9 mouse cellular contexts compared by ENCODE assay signal in genomic region chr9:44567338-44568082, GRCm38 (mm10). TPM values are rescaled to one million over a fixed set of nuclear protein-coding genes. Genes with fewer than 3 reads are reported as not detected.
DNase-seq lines count a peak whose midpoint lies in the region; ATAC-seq lines count a peak whose summit lies in the region.
"Had no signal": no experiment of that assay in that cellular context is flagged by ENCODE, and none has a peak within 500 bp of the region (broad histone marks: within the 10 kb centered on the region; RNA-seq: fewer than 3 reads in every experiment).

No protein-coding gene starts in this region.

- H3K4me1 ChIP-seq in liver, embryonic 15.5 days (replicated peaks): peaks cover 56% of the 10 kb centered on the region
- no peaks in the 10 kb centered on the region for H3K4me1 ChIP-seq in hindbrain, embryonic 14.5 days (replicated peaks; ENCODE audit: control insufficient read depth, insufficient read depth, low read length)
- H3K4me1 ChIP-seq in midbrain, embryonic 11.5 days (ENCODE audit: control insufficient read depth, insufficient read depth, low read length): peaks cover 5% of the 10 kb centered on the region; the same call in 1 of the 2 replicates
- H3K4me1 ChIP-seq: embryonic facial prominence, embryonic 12.5 days; limb, embryonic 13.5 days had no signal

- no peak overlapping the region for H3K9ac ChIP-seq in liver, embryonic 15.5 days
- H3K9ac ChIP-seq in hindbrain, embryonic 14.5 days: no peak overlapping the region
- H3K9ac ChIP-seq in midbrain, embryonic 11.5 days (ENCODE audit: low read length): no peak overlapping the region
- H3K9ac ChIP-seq: embryonic facial prominence, embryonic 12.5 days; limb, embryonic 13.5 days had no signal

- peak; percentile 30 for DNase-seq in thymus, postnatal 4 days
- no peak for DNase-seq in thymus, postnatal 14 days
- DNase-seq in cerebellum, adult 9-10 months: peak; percentile 68
- DNase-seq in hindbrain, embryonic 14.5 days (ENCODE audit: low spot score): no peak
- no peak for DNase-seq in retina, embryonic 14.5 days (ENCODE audit: low spot score)
- DNase-seq in midbrain, embryonic 11.5 days (ENCODE audit: low spot score, missing footprints): no peak

- peak overlapping the region; percentile 61 for H3K27ac ChIP-seq in liver, embryonic 15.5 days (replicated peaks)
- no peak overlapping the region for H3K27ac ChIP-seq in hindbrain, embryonic 14.5 days
- H3K27ac ChIP-seq in midbrain, embryonic 11.5 days (ENCODE audit: low read depth, low read length): no peak overlapping the region
- H3K27ac ChIP-seq: embryonic facial prominence, embryonic 12.5 days; limb, embryonic 13.5 days had no signal

- ATAC-seq in liver, embryonic 15.5 days (ENCODE audit: insufficient read depth): no peak
- ATAC-seq in hindbrain, embryonic 14.5 days (ENCODE audit: low FRiP score): no peak
- ATAC-seq in midbrain, embryonic 11.5 days (ENCODE audit: low FRiP score): no peak

- H3K4me3 ChIP-seq in liver, embryonic 15.5 days (replicated peaks): no peak overlapping the region
- no peak overlapping the region for H3K4me3 ChIP-seq in hindbrain, embryonic 14.5 days (replicated peaks; ENCODE audit: low read length)
- no peak overlapping the region for H3K4me3 ChIP-seq in midbrain, embryonic 11.5 days (ENCODE audit: low read depth, low read length)
- H3K4me3 ChIP-seq: embryonic facial prominence, embryonic 12.5 days; limb, embryonic 13.5 days had no signal

- no peaks in the 10 kb centered on the region for H3K36me3 ChIP-seq in liver, embryonic 15.5 days (replicated peaks)
- no peaks in the 10 kb centered on the region for H3K36me3 ChIP-seq in hindbrain, embryonic 14.5 days (replicated peaks; ENCODE audit: control insufficient read depth, insufficient read depth)
- H3K36me3 ChIP-seq in midbrain, embryonic 11.5 days (ENCODE audit: control insufficient read depth, insufficient read depth, low read length): no peaks in the 10 kb centered on the region
- H3K36me3 ChIP-seq: embryonic facial prominence, embryonic 12.5 days; limb, embryonic 13.5 days had no signal

- no peaks in the 10 kb centered on the region for H3K27me3 ChIP-seq in liver, embryonic 15.5 days
- H3K27me3 ChIP-seq in hindbrain, embryonic 14.5 days (ENCODE audit: control insufficient read depth, insufficient read depth, low read length): no peaks in the 10 kb centered on the region
- no peaks in the 10 kb centered on the region for H3K27me3 ChIP-seq in midbrain, embryonic 11.5 days (ENCODE audit: control insufficient read depth, insufficient read depth, low read length)
- H3K27me3 ChIP-seq: embryonic facial prominence, embryonic 12.5 days; limb, embryonic 13.5 days had no signal

- peak overlapping the region; percentile 20; the same call in 1 of the 2 replicates for H3K4me2 ChIP-seq in liver, embryonic 15.5 days
- no peak overlapping the region for H3K4me2 ChIP-seq in hindbrain, embryonic 14.5 days (replicated peaks)
- H3K4me2 ChIP-seq in midbrain, embryonic 11.5 days: no peak overlapping the region
- H3K4me2 ChIP-seq: embryonic facial prominence, embryonic 12.5 days; limb, embryonic 13.5 days had no signal

- H3K9me3 ChIP-seq in liver, embryonic 15.5 days (replicated peaks): no peaks in the 10 kb centered on the region
- no peaks in the 10 kb centered on the region for H3K9me3 ChIP-seq in hindbrain, embryonic 14.5 days (ENCODE audit: control insufficient read depth, low read length)
- H3K9me3 ChIP-seq in midbrain, embryonic 11.5 days (ENCODE audit: control insufficient read depth, low read length): no peaks in the 10 kb centered on the region
- H3K9me3 ChIP-seq: embryonic facial prominence, embryonic 12.5 days; limb, embryonic 13.5 days had no signal

- WGBS in liver, embryonic 15.5 days (ENCODE audit: insufficient replicate concordance): 53% methylated on average over 9 of the region's 9 CpGs
- 73% methylated on average over 9 of the region's 9 CpGs for WGBS in hindbrain, embryonic 14.5 days
- 83% methylated on average over 9 of the region's 9 CpGs for WGBS in midbrain, embryonic 11.5 days

RNA-seq across cellular contexts. Expression of gene Cxcr5, which starts 5.8 kb away (rescaled TPM):
- 0.13 TPM in 1 of 2 replicates, not detected in the other for polyA plus RNA-seq in liver, embryonic 15.5 days (2015; fragmentation: Nextera tagmentation; extraction: Ambion mirVana)
- not detected in 2 replicates for polyA plus RNA-seq in hindbrain, embryonic 14.5 days (2014; fragmentation: Nextera tagmentation; extraction: Ambion mirVana)
- polyA plus RNA-seq in midbrain, embryonic 11.5 days (2014; fragmentation: Nextera tagmentation; extraction: Ambion mirVana): 0.10 TPM in 1 of 2 replicates, not detected in the other

RNA-seq across cellular contexts. Expression of gene Ddx6, which starts 37.2 kb away (rescaled TPM):
- 6.1 and 6.6 TPM in 2 replicates for polyA plus RNA-seq in liver, embryonic 15.5 days (2015; fragmentation: Nextera tagmentation; extraction: Ambion mirVana)
- polyA plus RNA-seq in hindbrain, embryonic 14.5 days (2014; fragmentation: Nextera tagmentation; extraction: Ambion mirVana): 17.7 and 21.2 TPM in 2 replicates
- polyA plus RNA-seq in midbrain, embryonic 11.5 days (2014; fragmentation: Nextera tagmentation; extraction: Ambion mirVana): 11.9 and 13.8 TPM in 2 replicates

Comparison
In these comparisons a context has a peak if more than half of its experiments do, and no peak if none do; other contexts are left out.
1. DNase-seq: peak in thymus, postnatal 4 days (single experiment) and cerebellum, adult 9-10 months (single experiment); none in thymus, postnatal 14 days (single experiment), hindbrain, embryonic 14.5 days (single experiment), retina, embryonic 14.5 days (single experiment) and midbrain, embryonic 11.5 days (single experiment).